Mouse (Mus musculus): Measurements from ENCODE around the gene Ccl2.

Gene Ccl2

GRCm38 (mm10) chr11:82035356-82035755 is at the start of gene Ccl2:
TSS of gene Ccl2 (plus strand) at chr11:82035571.
- peak; percentile 8 for DNase-seq

GRCm38 (mm10) chr11:81996172-81996841 is 39.1 kb upstream of the Ccl2 start:
- DNase-seq = peak; percentile 69

- DNase-seq = no peak
These were observed 38.3 kb upstream of the Ccl2 start for GRCm38 (mm10) chr11:81997085-81997484.

GRCm38 (mm10) chr11:81998646-81999045 is 36.7 kb upstream of the Ccl2 start:
- no peak for DNase-seq

- no peak for DNase-seq
These were observed 35.9 kb upstream of the Ccl2 start for GRCm38 (mm10) chr11:81999469-81999868.

GRCm38 (mm10) chr11:82000581-82000980 is 34.8 kb upstream of the Ccl2 start:
- DNase-seq = no peak

GRCm38 (mm10) chr11:82004810-82005209 is 30.6 kb upstream of the Ccl2 start:
- DNase-seq = no peak

- DNase-seq = no peak
These were observed 28.5 kb upstream of the Ccl2 start for GRCm38 (mm10) chr11:82006796-82007423.

GRCm38 (mm10) chr11:82010115-82010514 is 25.3 kb upstream of the Ccl2 start:
- DNase-seq = no peak

- DNase-seq = no peak
These were observed 23.8 kb upstream of the Ccl2 start for GRCm38 (mm10) chr11:82011411-82012193.

GRCm38 (mm10) chr11:82013756-82014155 is 21.6 kb upstream of the Ccl2 start:
- no peak for DNase-seq

- DNase-seq = no peak
These were observed 20.3 kb upstream of the Ccl2 start for GRCm38 (mm10) chr11:82015066-82015465.

GRCm38 (mm10) chr11:82016181-82016780 is 19.1 kb upstream of the Ccl2 start:
- no peak for DNase-seq

- no peak for DNase-seq
These were observed 16.0 kb upstream of the Ccl2 start for GRCm38 (mm10) chr11:82019389-82019788.

GRCm38 (mm10) chr11:82019793-82020192 is 15.6 kb upstream of the Ccl2 start:
- no peak for DNase-seq

GRCm38 (mm10) chr11:82021406-82021805 is 14.0 kb upstream of the Ccl2 start:
- no peak for DNase-seq

- DNase-seq = no peak
These were observed 12.8 kb upstream of the Ccl2 start for GRCm38 (mm10) chr11:82022504-82023056.

GRCm38 (mm10) chr11:82023769-82024168 is 11.6 kb upstream of the Ccl2 start:
- no peak for DNase-seq

GRCm38 (mm10) chr11:82030171-82030570 is 5.2 kb upstream of the Ccl2 start:
- no peak for DNase-seq

GRCm38 (mm10) chr11:82032136-82032535 is 3.2 kb upstream of the Ccl2 start:
- DNase-seq = no peak

- no peak for DNase-seq
These were observed 2.6 kb upstream of the Ccl2 start for GRCm38 (mm10) chr11:82032678-82033344.

- no peak for DNase-seq
These were observed 925 bp upstream of the Ccl2 start for GRCm38 (mm10) chr11:82034446-82034845.

GRCm38 (mm10) chr11:82035857-82036256 is 486 bp downstream of the Ccl2 start:
- no peak for DNase-seq
